Mouse (Mus musculus) forebrain, embryonic 13.5 days (tissue): ENCODE results near the gene Strip1. TPM values are rescaled to one million over a fixed set of nuclear protein-coding genes. Genes with fewer than 3 reads are reported as not detected.

ENCODE experiments used
- ATAC-seq: fragments of 200-750 bp; cut with Nextera tagmentation; 2 replicates; pipeline ENCODE4 v1.8.0; 2017
- H3K27ac ChIP-seq: fragments of 300-500 bp; sonication (generic); 2 replicates; pipeline ENCODE4 v1.5.1; 2015; ENCODE audit warnings: inconsistent platforms, mild to moderate bottlenecking, moderate library complexity
- H3K27me3 ChIP-seq: fragments of 300-500 bp; sonication (generic); 2 replicates; pipeline ENCODE4 v1.6.1; 2015; ENCODE audit warnings: mild to moderate bottlenecking, inconsistent platforms
- H3K36me3 ChIP-seq: fragments of 300-500 bp; sonication (generic); 2 replicates; pipeline ENCODE4 v1.6.1; 2015; ENCODE audit warnings: mild to moderate bottlenecking, inconsistent platforms; ENCODE audit not compliant: poor library complexity, severe bottlenecking
- H3K4me1 ChIP-seq: fragments of 300-500 bp; sonication (generic); 2 replicates; pipeline ENCODE4 v1.6.1; 2015; ENCODE audit warnings: inconsistent platforms
- H3K4me2 ChIP-seq: fragments of 300-500 bp; sonication (generic); 2 replicates; pipeline ENCODE4 v1.6.1; 2015; ENCODE audit warnings: inconsistent platforms, mild to moderate bottlenecking, moderate library complexity
- H3K4me3 ChIP-seq: fragments of 300-500 bp; sonication (generic); 2 replicates; pipeline ENCODE4 v1.5.1; 2015; ENCODE audit warnings: mild to moderate bottlenecking, inconsistent platforms
- H3K9ac ChIP-seq: fragments of 300-500 bp; sonication (generic); 2 replicates; pipeline ENCODE4 v1.6.1; 2015; ENCODE audit warnings: mild to moderate bottlenecking, inconsistent platforms
- H3K9me3 ChIP-seq: fragments of 300-500 bp; sonication (generic); replicated peaks from 2 replicates; pipeline ENCODE4 v1.6.1; 2016; ENCODE audit warnings: inconsistent platforms
- WGBS: fragments of 180-500 bp; shearing (Covaris S2); methylation state at CpG from one replicate; pipeline ENCODE4 v1.1.7; 2015; 5-methylcytosine and 5-hydroxymethylcytosine counted together
- polyA plus RNA-seq: library from polyadenylated mRNA; unstranded; fragments of >200 nt; fragmentation: Nextera tagmentation; extraction: Ambion mirVana; gene quantifications from 2 replicates; pipeline ENCODE4 v1.2.1, GENCODE M21; 2015

The Strip1 gene
- 110 and 122 TPM in 2 replicates for polyA plus RNA-seq

GRCm38 (mm10) chr3:107631523-107631958 is at the start of gene Strip1:
Gene Strip1, minus strand, starts transcription at chr3:107631694.
- H3K27ac ChIP-seq, result peak within 1 kb of the TSS; percentile 96
- H3K36me3 ChIP-seq, result peaks cover 24% of the 10 kb centered on the region
- ATAC-seq, result peak; percentile 98
- WGBS, result under 1% methylated on average over 33 of the region's 35 CpGs
- peak within 1 kb of the TSS; percentile 73 for H3K4me3 ChIP-seq
- no peaks in the 10 kb centered on the region for H3K27me3 ChIP-seq
- H3K9me3 ChIP-seq, result no peaks in the 10 kb centered on the region
- peaks cover 22% of the 10 kb centered on the region for H3K4me1 ChIP-seq
- H3K4me2 ChIP-seq, result peak within 1 kb of the TSS; percentile 76
- peak within 1 kb of the TSS; percentile 97 for H3K9ac ChIP-seq

GRCm38 (mm10) chr3:107680790-107681576 is 49.5 kb upstream of the Strip1 start:
- H3K27ac ChIP-seq, result peak overlapping the region; percentile 48; the same call in 1 of the 2 replicates
- H3K9ac ChIP-seq, result peak overlapping the region; percentile 8; the same call in 1 of the 2 replicates
- H3K4me3 ChIP-seq, result no peak overlapping the region
- H3K4me1 ChIP-seq, result peaks cover 36% of the 10 kb centered on the region
- H3K36me3 ChIP-seq, result peaks cover 11% of the 10 kb centered on the region; the same call in 1 of the 2 replicates
- no peaks in the 10 kb centered on the region for H3K9me3 ChIP-seq
- no peaks in the 10 kb centered on the region for H3K27me3 ChIP-seq
- peak; percentile 69; the same call in 1 of the 2 replicates for ATAC-seq
- 33% methylated on average over 7 of the region's 7 CpGs for WGBS
- no peak overlapping the region for H3K4me2 ChIP-seq

GRCm38 (mm10) chr3:107671509-107671908 is 40.0 kb upstream of the Strip1 start:
- Histone ChIP-seq H3K4me2 (no peak overlapping the region), H3K9me3 (no peaks in the 10 kb centered on the region), H3K27me3 (no peaks in the 10 kb centered on the region), H3K27ac (no peak overlapping the region), H3K4me3 (no peak overlapping the region), H3K36me3 (peaks cover 89% of the 10 kb centered on the region), H3K4me1 (no peaks in the 10 kb centered on the region), H3K9ac (no peak overlapping the region)
- no peak for ATAC-seq
- WGBS, result 96% methylated on average over 2 of the region's 2 CpGs

- Histone ChIP-seq H3K4me1 (no peaks in the 10 kb centered on the region), H3K36me3 (peaks cover 90% of the 10 kb centered on the region), H3K9ac (no peak overlapping the region), H3K9me3 (no peaks in the 10 kb centered on the region), H3K4me2 (no peak overlapping the region), H3K4me3 (no peak overlapping the region), H3K27me3 (no peaks in the 10 kb centered on the region), H3K27ac (no peak overlapping the region)
- ATAC-seq, result no peak
- 92% methylated on average over 4 of the region's 4 CpGs for WGBS
Measured at GRCm38 (mm10) chr3:107670500-107670899, 39.0 kb upstream of the Strip1 start.

- H3K36me3 ChIP-seq, result peaks cover 89% of the 10 kb centered on the region
- WGBS, result 94% methylated on average over 7 of the region's 7 CpGs
Measured at GRCm38 (mm10) chr3:107668786-107669185, 37.3 kb upstream of the Strip1 start.

GRCm38 (mm10) chr3:107667426-107667825 is 35.9 kb upstream of the Strip1 start:
- no peak for ATAC-seq
- no peak overlapping the region for H3K9ac ChIP-seq
- H3K36me3 ChIP-seq, result peaks cover 93% of the 10 kb centered on the region
- no peak overlapping the region for H3K4me3 ChIP-seq
- no peaks in the 10 kb centered on the region for H3K27me3 ChIP-seq
- H3K27ac ChIP-seq, result no peak overlapping the region
- no peak overlapping the region for H3K4me2 ChIP-seq
- no peaks in the 10 kb centered on the region for H3K4me1 ChIP-seq
- H3K9me3 ChIP-seq, result no peaks in the 10 kb centered on the region
- 91% methylated on average over 6 of the region's 6 CpGs for WGBS

More at GRCm38 (mm10) chr3:107668786-107669185, 37.3 kb upstream of the Strip1 start:
- Histone ChIP-seq H3K27me3 (no peaks in the 10 kb centered on the region), H3K27ac (no peak overlapping the region), H3K4me1 (no peaks in the 10 kb centered on the region), H3K9ac (no peak overlapping the region), H3K4me2 (no peak overlapping the region), H3K9me3 (no peaks in the 10 kb centered on the region), H3K4me3 (no peak overlapping the region)
- no peak for ATAC-seq

GRCm38 (mm10) chr3:107664641-107665040 is 33.1 kb upstream of the Strip1 start:
- Histone ChIP-seq H3K9me3 (no peaks in the 10 kb centered on the region), H3K4me1 (no peaks in the 10 kb centered on the region), H3K36me3 (peaks cover 95% of the 10 kb centered on the region), H3K27me3 (no peaks in the 10 kb centered on the region), H3K4me3 (no peak overlapping the region), H3K4me2 (no peak overlapping the region), H3K9ac (no peak overlapping the region), H3K27ac (no peak overlapping the region)
- WGBS, result 100% methylated on average over 1 of the region's 1 CpGs
- no peak for ATAC-seq

- Histone ChIP-seq H3K36me3 (peaks cover 39% of the 10 kb centered on the region), H3K9ac (no peak overlapping the region), H3K27me3 (no peaks in the 10 kb centered on the region), H3K4me1 (no peaks in the 10 kb centered on the region), H3K9me3 (no peaks in the 10 kb centered on the region), H3K27ac (no peak overlapping the region), H3K4me2 (no peak overlapping the region), H3K4me3 (no peak overlapping the region)
- ATAC-seq, result no peak
- WGBS, result 84% methylated on average over 1 of the region's 1 CpGs
Measured at GRCm38 (mm10) chr3:107659000-107659399, 27.5 kb upstream of the Strip1 start.

GRCm38 (mm10) chr3:107656888-107657287 is 25.4 kb upstream of the Strip1 start:
- H3K4me1 ChIP-seq, result no peaks in the 10 kb centered on the region
- no peak overlapping the region for H3K9ac ChIP-seq
- no peak for ATAC-seq
- peaks cover 20% of the 10 kb centered on the region for H3K36me3 ChIP-seq
- H3K4me2 ChIP-seq, result no peak overlapping the region
- 84% methylated on average over 4 of the region's 4 CpGs for WGBS
- no peaks in the 10 kb centered on the region for H3K27me3 ChIP-seq
- peaks cover 3% of the 10 kb centered on the region; the same call in 1 of the 2 replicates for H3K9me3 ChIP-seq
- H3K4me3 ChIP-seq, result no peak overlapping the region
- H3K27ac ChIP-seq, result no peak overlapping the region

- H3K9ac ChIP-seq, result no peak overlapping the region
- peaks cover 3% of the 10 kb centered on the region; the same call in 1 of the 2 replicates for H3K9me3 ChIP-seq
- 90% methylated on average over 2 of the region's 2 CpGs for WGBS
- H3K4me2 ChIP-seq, result no peak overlapping the region
- no peak overlapping the region for H3K27ac ChIP-seq
- ATAC-seq, result no peak
- H3K4me1 ChIP-seq, result no peaks in the 10 kb centered on the region
- no peaks in the 10 kb centered on the region for H3K27me3 ChIP-seq
- peaks cover 15% of the 10 kb centered on the region for H3K36me3 ChIP-seq
- H3K4me3 ChIP-seq, result no peak overlapping the region
Measured at GRCm38 (mm10) chr3:107656151-107656550, 24.7 kb upstream of the Strip1 start.

GRCm38 (mm10) chr3:107655491-107655890 is 24.0 kb upstream of the Strip1 start:
- no peak for ATAC-seq
- Histone ChIP-seq H3K27ac (no peak overlapping the region), H3K36me3 (peaks cover 8% of the 10 kb centered on the region), H3K4me1 (no peaks in the 10 kb centered on the region), H3K4me2 (no peak overlapping the region), H3K4me3 (no peak overlapping the region), H3K9me3 (peaks cover 3% of the 10 kb centered on the region; the same call in 1 of the 2 replicates), H3K27me3 (no peaks in the 10 kb centered on the region), H3K9ac (no peak overlapping the region)
- 86% methylated on average over 3 of the region's 3 CpGs for WGBS

- H3K27ac ChIP-seq, result no peak overlapping the region
- no peak overlapping the region for H3K4me3 ChIP-seq
- H3K27me3 ChIP-seq, result no peaks in the 10 kb centered on the region
- H3K36me3 ChIP-seq, result peaks cover 2% of the 10 kb centered on the region
- H3K9ac ChIP-seq, result no peak overlapping the region
- no peak overlapping the region for H3K4me2 ChIP-seq
- no peaks in the 10 kb centered on the region for H3K4me1 ChIP-seq
- 86% methylated on average over 3 of the region's 3 CpGs for whole genome bisulfite sequencing
- H3K9me3 ChIP-seq, result peaks cover 3% of the 10 kb centered on the region; the same call in 1 of the 2 replicates
- ATAC-seq, result no peak
Measured at GRCm38 (mm10) chr3:107654861-107655260, 23.4 kb upstream of the Strip1 start.
